Mouse (Mus musculus): ENCODE data around the gene Zfp185. TPM values are rescaled to one million over a fixed set of nuclear protein-coding genes. Genes with fewer than 3 reads are reported as not detected.
"Not testable (repeated sequence)": the region's sequence is repeated elsewhere in the genome, so short reads cannot be mapped to it uniquely, and the experiment has no call there.

Zfp185 gene
- polyA plus RNA-seq, 1 experiment: 1.3 TPM

- Histone ChIP-seq H3K27me3 (ENCODE audit: control insufficient read depth, insufficient read depth, low read length) (no peaks in the 10 kb centered on the region), H3K4me3 (ENCODE audit: control insufficient read depth, insufficient read depth, low read length) (no peak overlapping the region), H3K4me1 (replicated peaks; ENCODE audit: control insufficient read depth, insufficient read depth, low read length) (no peaks in the 10 kb centered on the region), H3K36me3 (ENCODE audit: control insufficient read depth, insufficient read depth, low read length) (no peaks in the 10 kb centered on the region), H3K27ac (ENCODE audit: control insufficient read depth, insufficient read depth, low read length) (no peak overlapping the region)
- WGBS: 95% methylated on average over 12 of the region's 12 CpGs
- TF ChIP-seq CTCF (IDR thresholded peaks at IDR 0.05; ENCODE audit: borderline replicate concordance, control insufficient read depth, extremely low read depth, insufficient read depth, low read length, poor library complexity) (no peak), POLR2A (IDR thresholded peaks at IDR 0.05; ENCODE audit: control insufficient read depth, extremely low read depth, insufficient read depth, low read length, poor library complexity) (no peak)
- DNase-seq: no peak
Observed at GRCm38 (mm10) chrX:73039666-73040065, 52.5 kb downstream of the Zfp185 start.

GRCm38 (mm10) chrX:73053860-73054563 lies 66.9 kb downstream of the Zfp185 start:
- no peak overlapping the region for H3K27ac ChIP-seq (ENCODE audit: control insufficient read depth, insufficient read depth, low read length)
- WGBS: 10% methylated on average over 14 of the region's 14 CpGs
- DNase-seq: peak; percentile 86
- no peaks in the 10 kb centered on the region for H3K36me3 ChIP-seq (ENCODE audit: control insufficient read depth, insufficient read depth, low read length)
- H3K4me3 ChIP-seq (ENCODE audit: control insufficient read depth, insufficient read depth, low read length): no peak overlapping the region
- H3K27me3 ChIP-seq (ENCODE audit: control insufficient read depth, insufficient read depth, low read length): no peaks in the 10 kb centered on the region
- no peaks in the 10 kb centered on the region for H3K4me1 ChIP-seq (replicated peaks; ENCODE audit: control insufficient read depth, insufficient read depth, low read length)
- TF ChIP-seq POLR2A (IDR thresholded peaks at IDR 0.05; ENCODE audit: control insufficient read depth, extremely low read depth, insufficient read depth, low read length, poor library complexity): no peak
- TF ChIP-seq CTCF (IDR thresholded peaks at IDR 0.05; ENCODE audit: borderline replicate concordance, control insufficient read depth, extremely low read depth, insufficient read depth, low read length, poor library complexity): peak; percentile 74; the same call in 1 of the 2 replicates

- Histone ChIP-seq H3K36me3 (ENCODE audit: control insufficient read depth, insufficient read depth, low read length) (no peaks in the 10 kb centered on the region), H3K4me3 (ENCODE audit: control insufficient read depth, insufficient read depth, low read length) (no peak overlapping the region), H3K27me3 (ENCODE audit: control insufficient read depth, insufficient read depth, low read length) (no peaks in the 10 kb centered on the region), H3K4me1 (replicated peaks; ENCODE audit: control insufficient read depth, insufficient read depth, low read length) (no peaks in the 10 kb centered on the region), H3K27ac (ENCODE audit: control insufficient read depth, insufficient read depth, low read length) (no peak overlapping the region)
- no peak for TF ChIP-seq CTCF (IDR thresholded peaks at IDR 0.05; ENCODE audit: borderline replicate concordance, control insufficient read depth, extremely low read depth, insufficient read depth, low read length, poor library complexity)
- TF ChIP-seq POLR2A (IDR thresholded peaks at IDR 0.05; ENCODE audit: control insufficient read depth, extremely low read depth, insufficient read depth, low read length, poor library complexity): no peak
- WGBS: 100% methylated on average over 1 of the region's 1 CpGs
- DNase-seq: no peak
Observed at GRCm38 (mm10) chrX:73061528-73061927, 74.4 kb downstream of the Zfp185 start.

GRCm38 (mm10) chrX:73062323-73062722 lies 75.2 kb downstream of the Zfp185 start:
- no peaks in the 10 kb centered on the region for H3K36me3 ChIP-seq (ENCODE audit: control insufficient read depth, insufficient read depth, low read length)

GRCm38 (mm10) chrX:73063512-73064414 lies 76.6 kb downstream of the Zfp185 start:
- no peak for TF ChIP-seq CTCF (IDR thresholded peaks at IDR 0.05; ENCODE audit: borderline replicate concordance, control insufficient read depth, extremely low read depth, insufficient read depth, low read length, poor library complexity)
- no peak for TF ChIP-seq POLR2A (IDR thresholded peaks at IDR 0.05; ENCODE audit: control insufficient read depth, extremely low read depth, insufficient read depth, low read length, poor library complexity)
- Histone ChIP-seq H3K36me3 (ENCODE audit: control insufficient read depth, insufficient read depth, low read length) (no peaks in the 10 kb centered on the region), H3K4me1 (replicated peaks; ENCODE audit: control insufficient read depth, insufficient read depth, low read length) (no peaks in the 10 kb centered on the region), H3K4me3 (ENCODE audit: control insufficient read depth, insufficient read depth, low read length) (no peak overlapping the region), H3K27me3 (ENCODE audit: control insufficient read depth, insufficient read depth, low read length) (no peaks in the 10 kb centered on the region), H3K27ac (ENCODE audit: control insufficient read depth, insufficient read depth, low read length) (no peak overlapping the region)
- DNase-seq: no peak
- 81% methylated on average over 24 of the region's 24 CpGs for WGBS

More at GRCm38 (mm10) chrX:73062323-73062722, 75.2 kb downstream of the Zfp185 start:
- Histone ChIP-seq H3K4me3 (ENCODE audit: control insufficient read depth, insufficient read depth, low read length) (no peak overlapping the region), H3K27me3 (ENCODE audit: control insufficient read depth, insufficient read depth, low read length) (no peaks in the 10 kb centered on the region), H3K4me1 (replicated peaks; ENCODE audit: control insufficient read depth, insufficient read depth, low read length) (no peaks in the 10 kb centered on the region), H3K27ac (ENCODE audit: control insufficient read depth, insufficient read depth, low read length) (no peak overlapping the region)
- no peak for DNase-seq
- no peak for TF ChIP-seq POLR2A (IDR thresholded peaks at IDR 0.05; ENCODE audit: control insufficient read depth, extremely low read depth, insufficient read depth, low read length, poor library complexity)
- no peak for TF ChIP-seq CTCF (IDR thresholded peaks at IDR 0.05; ENCODE audit: borderline replicate concordance, control insufficient read depth, extremely low read depth, insufficient read depth, low read length, poor library complexity)
- WGBS: 47% methylated on average over 5 of the region's 5 CpGs

- WGBS: 30% methylated on average over 5 of the region's 7 CpGs
- no peak within 1 kb of the TSS for H3K4me3 ChIP-seq (ENCODE audit: control insufficient read depth, insufficient read depth, low read length)
Observed at GRCm38 (mm10) chrX:73064415-73064793, 77.3 kb downstream of the Zfp185 start, which contains the start of gene Pnma3. Gene Pnma3 (plus strand): TSS chrX:73064787.

GRCm38 (mm10) chrX:73066765-73067312 lies 79.7 kb downstream of the Zfp185 start:
- no CpG with 5 or more reads among the region's 5 CpGs for WGBS
- not testable (repeated sequence) for DNase-seq; H3K4me1 ChIP-seq (replicated peaks; ENCODE audit: control insufficient read depth, insufficient read depth, low read length); H3K36me3 ChIP-seq (ENCODE audit: control insufficient read depth, insufficient read depth, low read length); H3K4me3 ChIP-seq (ENCODE audit: control insufficient read depth, insufficient read depth, low read length); H3K27me3 ChIP-seq (ENCODE audit: control insufficient read depth, insufficient read depth, low read length); H3K27ac ChIP-seq (ENCODE audit: control insufficient read depth, insufficient read depth, low read length)

More at GRCm38 (mm10) chrX:73064415-73064793, 77.3 kb downstream of the Zfp185 start, which contains the start of gene Pnma3:
- Histone ChIP-seq H3K27me3 (ENCODE audit: control insufficient read depth, insufficient read depth, low read length) (no peaks in the 10 kb centered on the region), H3K27ac (ENCODE audit: control insufficient read depth, insufficient read depth, low read length) (no peak within 1 kb of the TSS), H3K36me3 (ENCODE audit: control insufficient read depth, insufficient read depth, low read length) (no peaks in the 10 kb centered on the region), H3K4me1 (replicated peaks; ENCODE audit: control insufficient read depth, insufficient read depth, low read length) (no peaks in the 10 kb centered on the region)
- no peak for DNase-seq
- TF ChIP-seq POLR2A (IDR thresholded peaks at IDR 0.05; ENCODE audit: control insufficient read depth, extremely low read depth, insufficient read depth, low read length, poor library complexity): no peak
- TF ChIP-seq CTCF (IDR thresholded peaks at IDR 0.05; ENCODE audit: borderline replicate concordance, control insufficient read depth, extremely low read depth, insufficient read depth, low read length, poor library complexity): no peak
